Mouse (Mus musculus) embryonic fibroblast, embryonic 13.5 days (primary cell): ENCODE results near the gene Got2. TPM values are rescaled to one million over a fixed set of nuclear protein-coding genes. Genes with fewer than 3 reads are reported as not detected.

ENCODE experiments used
- H3K27ac ChIP-seq: 2 replicates; pipeline ENCODE4 v1.5.1; 2012; ENCODE audit warnings: low read length, control low read depth, inconsistent platforms; ENCODE audit not compliant: insufficient read depth
- H3K4me1 ChIP-seq: 2 replicates; pipeline ENCODE4 v1.6.1; 2011; ENCODE audit warnings: low read length; ENCODE audit not compliant: control insufficient read depth, insufficient read depth
- H3K4me3 ChIP-seq: 2 replicates; pipeline ENCODE4 v1.5.1; 2011; ENCODE audit warnings: mild to moderate bottlenecking, control low read depth, low read length; ENCODE audit not compliant: insufficient read depth
- CTCF ChIP-seq: IDR thresholded peaks from 2 replicates; pipeline ENCODE4 v1.5.1; 2011; ENCODE audit warnings: mild to moderate bottlenecking, control low read depth, low read length, moderate library complexity, borderline replicate concordance; ENCODE audit not compliant: insufficient read depth
- POLR2A ChIP-seq: IDR thresholded peaks from 2 replicates; pipeline ENCODE4 v1.6.1; 2011; ENCODE audit warnings: low read depth, mild to moderate bottlenecking, control low read depth, low read length, moderate library complexity
- polyA plus RNA-seq: library from polyadenylated mRNA; stranded (reverse); fragments of >200 nt; gene quantifications from 2 replicates; pipeline ENCODE4 v1.2.4, GENCODE M21; 2011; ENCODE audit warnings: low read depth; ENCODE audit not compliant: missing spikeins, insufficient read length

The Got2 gene
- polyA plus RNA-seq, 1 experiment: 122 TPM

GRCm38 (mm10) chr8:95848061-95848551 is 40.2 kb downstream of the Got2 start:
- H3K27ac ChIP-seq: no peak overlapping the region
- H3K4me3 ChIP-seq: no peak overlapping the region
- no peak for TF ChIP-seq CTCF
- no peak for TF ChIP-seq POLR2A
- 0 out of 2 replicates have a peak, but pooled peaks cover 4% of the 10 kb centered on the region for H3K4me1 ChIP-seq

GRCm38 (mm10) chr8:95845026-95845425 is 43.3 kb downstream of the Got2 start:
- TF ChIP-seq CTCF (no peak), POLR2A (no peak)
- H3K4me1 ChIP-seq: 0 out of 2 replicates have a peak, but pooled peaks cover 2% of the 10 kb centered on the region
- no peak overlapping the region for H3K27ac ChIP-seq
- H3K4me3 ChIP-seq: no peak overlapping the region

- TF ChIP-seq CTCF (no peak), POLR2A (no peak)
- no peak overlapping the region for H3K27ac ChIP-seq
- 0 out of 2 replicates have a peak, but pooled peaks cover under 1% of the 10 kb centered on the region for H3K4me1 ChIP-seq
- H3K4me3 ChIP-seq: no peak overlapping the region
These were observed 44.4 kb downstream of the Got2 start for GRCm38 (mm10) chr8:95843968-95844367.

- TF ChIP-seq CTCF (no peak), POLR2A (no peak)
- Histone ChIP-seq H3K27ac (no peak overlapping the region), H3K4me3 (no peak overlapping the region), H3K4me1 (no peaks in the 10 kb centered on the region)
These were observed 46.9 kb downstream of the Got2 start for GRCm38 (mm10) chr8:95841436-95841835.

- TF ChIP-seq POLR2A: no peak
- TF ChIP-seq CTCF: no peak
- Histone ChIP-seq H3K4me1 (no peaks in the 10 kb centered on the region), H3K27ac (no peak overlapping the region), H3K4me3 (no peak overlapping the region)
These were observed 49.1 kb downstream of the Got2 start for GRCm38 (mm10) chr8:95839289-95839688.

- no peak for TF ChIP-seq POLR2A
- TF ChIP-seq CTCF: no peak
- Histone ChIP-seq H3K27ac (no peak overlapping the region), H3K4me1 (peaks cover 2% of the 10 kb centered on the region; the same call in 1 of the 2 replicates), H3K4me3 (no peak overlapping the region)
These were observed 51.1 kb downstream of the Got2 start for GRCm38 (mm10) chr8:95837266-95837665.

- H3K4me1 ChIP-seq: peaks cover 2% of the 10 kb centered on the region; the same call in 1 of the 2 replicates
- TF ChIP-seq POLR2A (no peak), CTCF (no peak)
These were observed 52.5 kb downstream of the Got2 start for GRCm38 (mm10) chr8:95835891-95836290.

GRCm38 (mm10) chr8:95833435-95833984 is 54.8 kb downstream of the Got2 start:
- Histone ChIP-seq H3K4me3 (peak overlapping the region; percentile 39), H3K27ac (no peak overlapping the region), H3K4me1 (peaks cover 2% of the 10 kb centered on the region; the same call in 1 of the 2 replicates)
- no peak for TF ChIP-seq CTCF
- TF ChIP-seq POLR2A: peak; percentile 20; the same call in 1 of the 2 replicates

More at GRCm38 (mm10) chr8:95835891-95836290, 52.5 kb downstream of the Got2 start:
- no peak overlapping the region for H3K4me3 ChIP-seq
- H3K27ac ChIP-seq: no peak overlapping the region

GRCm38 (mm10) chr8:95832603-95833434 is 55.5 kb downstream of the Got2 start:
- TF ChIP-seq POLR2A (no peak; the same call in 1 of the 2 replicates), CTCF (peak; percentile 39; the same call in 1 of the 2 replicates)
- H3K27ac ChIP-seq: peak overlapping the region; percentile 42; the same call in 1 of the 2 replicates
- H3K4me1 ChIP-seq: peaks cover 2% of the 10 kb centered on the region; the same call in 1 of the 2 replicates
- peak overlapping the region; percentile 39; the same call in 1 of the 2 replicates for H3K4me3 ChIP-seq
